Mouse (Mus musculus): ENCODE data around the gene D630003M21Rik.

The D630003M21Rik gene

GRCm38 (mm10) chr2:158236698-158237097, 7.7 kb upstream of the D630003M21Rik start:
- DNase-seq (ENCODE audit: low read depth, low spot score) = no peak

DNA sequence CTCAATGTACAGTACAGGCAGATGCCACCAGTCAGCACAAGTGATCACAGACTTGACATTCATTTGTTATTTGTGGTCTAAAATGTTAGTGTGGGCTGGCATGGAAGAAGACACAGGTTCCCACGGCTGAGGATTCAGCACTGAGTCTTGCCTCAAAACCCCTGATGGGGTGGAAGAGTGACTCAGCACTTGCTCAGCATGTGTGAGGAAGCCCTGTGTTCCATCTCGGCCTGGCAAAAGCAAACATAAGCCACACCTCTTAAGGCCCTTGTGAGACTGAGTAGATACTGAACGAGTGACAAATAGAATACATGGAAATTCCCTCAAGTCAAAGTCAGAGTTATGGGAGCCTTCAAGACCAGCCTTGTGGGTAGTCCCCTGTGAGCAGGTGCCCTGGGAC, 4.1 kb upstream of the D630003M21Rik start:
- DNase-seq (ENCODE audit: low read depth, low spot score) = no peak

- DNase-seq (ENCODE audit: low read depth, low spot score) = no peak
Observed at GRCm38 (mm10) chr2:158232414-158232813, 3.4 kb upstream of the D630003M21Rik start.

DNA sequence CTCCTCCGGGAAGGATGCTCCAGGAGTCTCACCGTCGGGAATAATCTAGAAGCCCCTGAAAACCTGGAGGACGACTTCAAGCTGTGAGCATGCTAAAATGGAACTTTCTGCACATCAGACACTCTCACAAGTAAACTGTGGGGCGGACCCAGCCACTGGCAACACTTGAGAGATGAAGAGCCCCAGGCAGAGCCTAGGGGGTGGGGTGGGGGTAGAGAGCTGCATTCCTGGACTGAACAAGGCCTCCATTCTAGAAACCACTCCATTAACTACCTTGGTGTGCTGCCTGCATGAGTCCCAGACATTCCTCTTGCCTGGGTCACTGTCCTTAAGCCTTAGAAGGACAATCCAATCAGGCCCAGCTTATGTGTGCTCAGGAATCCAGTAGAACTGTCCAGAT, 2.0 kb upstream of the D630003M21Rik start:
- no peak for DNase-seq (ENCODE audit: low read depth, low spot score)

DNA sequence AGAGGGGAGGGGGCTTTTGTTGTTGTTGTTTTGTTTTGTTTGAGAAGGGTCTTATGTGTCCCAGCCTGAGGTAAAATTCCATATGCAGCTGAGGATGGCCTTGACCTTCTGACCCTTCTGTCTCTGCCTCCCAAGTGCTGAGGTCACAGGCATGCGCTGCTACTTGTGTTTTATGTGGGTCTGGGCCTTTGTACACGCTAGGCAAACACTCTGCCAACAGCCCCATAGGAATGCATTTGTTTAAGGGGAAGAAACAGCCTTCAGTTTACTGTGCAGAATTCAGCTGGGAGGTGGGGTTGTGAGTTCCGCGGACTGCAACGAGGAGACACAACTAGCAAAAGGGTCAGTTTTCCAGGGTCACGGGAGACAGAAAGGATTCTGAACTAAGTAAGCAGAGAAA, 1.6 kb upstream of the D630003M21Rik start:
- DNase-seq (ENCODE audit: low read depth, low spot score) = no peak

DNA sequence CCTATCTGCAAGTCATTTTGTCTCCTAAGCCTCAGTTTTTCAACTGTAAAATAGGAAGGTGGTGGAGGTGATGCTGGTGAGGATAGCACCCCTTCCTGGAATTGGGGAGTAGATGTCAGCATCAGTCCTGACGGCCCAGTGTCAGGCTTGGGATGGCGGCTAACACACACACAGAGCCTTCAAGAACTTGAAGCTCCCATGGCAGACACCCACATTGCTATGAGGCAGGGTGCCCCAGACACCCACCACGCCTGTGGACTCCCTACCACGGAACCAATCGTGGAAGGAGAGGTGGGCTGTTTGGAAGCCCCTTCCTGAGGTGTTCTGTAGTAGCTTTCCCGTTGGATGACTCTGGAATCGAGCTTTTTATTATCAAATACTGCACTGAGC, 476 bp upstream of the D630003M21Rik start:
- no peak for DNase-seq (ENCODE audit: low read depth, low spot score)

DNA sequence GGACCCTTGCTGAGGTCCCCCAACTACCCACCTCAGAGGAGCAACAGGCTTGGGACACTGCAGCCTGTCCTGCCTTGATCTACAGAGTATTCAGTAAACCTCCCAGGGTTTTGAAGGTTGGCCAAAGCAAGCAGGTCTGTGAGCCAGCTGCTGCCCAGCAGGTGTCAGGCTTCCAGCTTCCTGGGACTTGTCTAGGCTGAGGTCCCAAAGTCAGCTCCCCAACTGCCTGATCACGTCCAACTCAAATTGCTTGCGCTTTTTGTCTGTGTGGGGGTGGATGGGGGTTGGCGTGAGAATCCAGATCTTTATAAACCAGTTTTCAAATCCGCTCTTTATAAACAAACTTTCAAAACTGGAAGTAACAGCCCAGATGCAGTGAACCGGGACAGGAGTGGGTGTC, 3.7 kb downstream of the D630003M21Rik start:
- DNase-seq (ENCODE audit: low read depth, low spot score) = no peak

GRCm38 (mm10) chr2:158223497-158223896, 5.5 kb downstream of the D630003M21Rik start:
- DNase-seq (ENCODE audit: low read depth, low spot score) = no peak

DNA sequence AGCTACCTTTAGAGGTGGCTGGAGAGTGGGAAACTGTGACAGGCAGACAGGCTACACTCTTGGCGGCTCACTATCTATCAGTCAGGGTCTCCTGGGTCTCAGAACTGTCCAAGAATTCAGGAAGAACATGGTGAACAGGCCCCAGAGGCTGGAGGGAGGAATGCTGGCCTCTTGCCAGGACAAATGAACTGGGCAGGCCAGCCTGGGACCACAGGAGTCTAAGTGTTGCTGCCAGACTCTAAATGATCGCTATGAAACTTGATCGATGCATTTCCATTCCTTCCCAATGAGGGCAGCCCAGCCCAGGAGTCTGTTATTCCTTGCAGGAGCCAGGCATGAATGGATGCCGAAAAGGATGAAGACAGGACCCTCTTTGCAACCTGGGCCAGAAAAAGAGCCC, 6.4 kb downstream of the D630003M21Rik start:
- DNase-seq (ENCODE audit: low read depth, low spot score) = no peak

- no peak for DNase-seq (ENCODE audit: low read depth, low spot score)
Observed at GRCm38 (mm10) chr2:158221446-158222084, 7.5 kb downstream of the D630003M21Rik start.

DNA sequence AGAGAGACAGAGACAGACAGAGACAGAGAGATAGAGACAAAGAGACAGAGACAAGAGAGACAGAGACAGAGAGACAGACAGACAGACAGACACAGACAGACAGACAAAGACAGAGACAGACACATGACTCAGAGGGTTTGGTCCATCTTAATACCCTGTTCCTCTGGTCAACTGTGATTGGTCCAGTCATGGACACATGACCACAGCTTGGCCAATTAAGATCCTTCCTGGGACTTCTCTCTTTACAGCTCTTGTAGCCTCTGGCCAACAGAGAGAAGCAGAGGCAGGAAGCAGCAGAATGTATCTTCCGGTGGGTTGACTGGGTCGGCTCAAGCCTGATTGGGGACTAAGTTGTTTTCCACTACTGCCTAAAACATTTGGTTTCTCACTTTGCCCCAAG, 9.5 kb downstream of the D630003M21Rik start:
- DNase-seq (ENCODE audit: low read depth, low spot score) = no peak

DNA sequence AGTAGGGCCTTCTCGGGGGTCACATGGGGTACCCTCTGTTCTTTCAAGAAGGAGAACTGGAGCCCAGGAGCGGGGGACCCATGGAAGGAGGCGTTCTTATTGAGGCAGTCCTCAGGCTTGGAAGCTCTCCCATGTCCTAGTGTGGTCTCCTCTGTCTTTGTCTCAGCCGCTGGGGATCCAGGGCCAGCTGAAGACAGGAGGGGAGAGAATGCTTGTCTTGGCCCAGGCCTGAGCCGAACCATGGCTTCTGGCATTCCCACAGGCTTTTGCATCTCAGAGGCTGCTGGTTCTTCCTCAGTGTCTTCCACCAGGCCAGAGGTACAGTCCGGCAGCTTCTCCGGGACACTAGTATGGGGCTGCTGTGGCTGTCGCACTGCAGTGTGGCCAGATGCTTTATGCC, 12.5 kb downstream of the D630003M21Rik start:
- DNase-seq (ENCODE audit: low read depth, low spot score) = no peak

DNA sequence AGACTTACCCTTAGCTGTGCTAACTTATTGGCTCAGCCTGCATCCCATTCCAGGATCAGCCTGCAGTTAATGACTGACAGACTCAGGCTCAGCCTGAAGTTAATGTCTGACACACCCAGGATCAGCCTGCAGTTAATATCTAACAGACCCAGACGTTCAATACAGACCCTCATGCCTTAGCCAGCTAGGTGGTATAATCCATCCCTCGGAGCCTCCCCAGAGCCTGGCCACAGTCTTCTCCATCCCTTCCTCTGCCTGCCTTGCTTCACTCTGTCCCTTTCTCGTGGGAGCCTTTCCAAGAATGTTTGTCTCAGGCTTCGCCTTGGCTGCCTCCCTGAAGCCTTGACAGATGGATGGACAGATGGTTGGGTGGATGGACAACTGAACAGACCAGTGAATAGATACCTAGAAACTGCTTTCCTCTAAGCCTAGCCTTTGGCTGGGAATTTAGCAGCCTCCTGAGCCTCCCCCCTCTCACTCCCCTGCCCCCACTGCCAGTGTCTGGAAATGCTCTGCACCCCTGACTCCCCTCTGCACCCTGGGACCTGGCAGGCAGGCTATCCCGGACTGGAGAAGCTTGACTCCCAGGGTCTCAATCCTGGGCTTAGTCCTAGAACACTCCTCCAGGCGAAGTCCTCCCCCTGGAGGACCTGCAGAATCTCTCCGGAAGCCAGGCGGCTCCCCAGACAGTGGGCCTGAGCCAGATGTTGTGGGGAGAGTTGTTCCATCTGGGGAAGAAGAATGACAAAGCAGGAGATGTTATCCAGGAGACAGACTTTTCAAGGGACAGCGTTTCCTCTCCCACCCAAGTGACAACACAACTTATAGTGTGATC, 13.5 kb downstream of the D630003M21Rik start:
- no peak for DNase-seq (ENCODE audit: low read depth, low spot score)

DNA sequence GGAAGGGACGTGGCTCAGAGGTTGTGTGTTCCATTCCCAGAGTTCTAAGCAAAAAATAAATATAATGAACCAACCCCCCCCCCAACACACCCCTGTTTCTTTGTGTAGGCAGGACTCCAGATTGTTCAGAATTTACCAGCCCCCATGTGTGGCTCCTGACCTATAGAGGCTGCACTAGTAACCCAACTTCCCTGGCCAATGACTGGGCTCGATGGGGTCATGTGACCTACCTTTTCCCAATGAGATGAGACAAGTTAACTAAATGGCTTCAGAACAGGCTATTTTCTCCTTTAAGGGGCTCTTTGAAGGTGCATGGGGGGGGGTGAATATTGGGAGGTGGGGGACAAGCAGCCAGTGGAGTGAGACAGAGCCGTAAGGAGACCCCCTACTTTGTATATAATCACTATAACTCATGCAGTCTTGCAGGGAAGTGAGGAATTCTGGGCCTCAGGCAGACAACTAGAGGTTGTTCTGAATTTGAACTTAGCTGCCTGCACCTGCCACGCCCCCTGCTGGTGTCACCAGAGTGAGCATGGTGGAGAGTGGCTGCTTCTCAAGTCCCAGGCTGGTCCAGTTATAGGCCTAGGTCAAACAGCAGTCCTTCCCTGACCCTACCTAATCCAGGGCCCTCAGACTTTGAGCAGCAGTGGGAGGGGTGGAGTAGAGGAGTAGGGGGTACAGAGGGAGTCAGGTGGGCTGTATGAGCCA, 17.1 kb downstream of the D630003M21Rik start:
- no peak for DNase-seq (ENCODE audit: low read depth, low spot score)

DNA sequence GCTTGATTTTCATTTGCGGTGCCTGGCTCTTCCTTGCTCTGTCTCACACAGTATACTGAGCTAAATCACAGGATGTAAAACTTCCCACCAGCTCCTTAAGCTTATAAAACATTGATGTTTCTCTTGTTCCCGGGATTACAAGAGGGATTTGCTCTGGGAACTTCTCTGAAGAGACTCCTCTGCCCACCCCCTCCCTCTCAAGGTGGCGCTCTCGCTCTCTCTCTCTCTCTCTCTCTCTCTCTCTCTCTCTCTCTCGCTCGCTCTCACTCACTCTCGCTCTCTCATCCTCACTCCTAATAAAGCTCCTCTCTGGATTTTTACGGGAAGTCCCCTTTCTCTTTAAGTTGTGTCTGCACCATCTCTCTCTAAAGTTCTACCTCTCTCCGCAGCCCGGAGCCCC, 18.1 kb downstream of the D630003M21Rik start:
- DNase-seq (ENCODE audit: low read depth, low spot score) = no peak

- DNase-seq (ENCODE audit: low read depth, low spot score) = no peak
Observed at GRCm38 (mm10) chr2:158210503-158210902, 18.5 kb downstream of the D630003M21Rik start.

- no peak for DNase-seq (ENCODE audit: low read depth, low spot score)
Observed at GRCm38 (mm10) chr2:158209776-158210175, 19.2 kb downstream of the D630003M21Rik start.

- DNase-seq (ENCODE audit: low read depth, low spot score) = peak; percentile 70
Observed at GRCm38 (mm10) chr2:158207848-158208247, 21.2 kb downstream of the D630003M21Rik start.

GRCm38 (mm10) chr2:158204114-158204513, 24.9 kb downstream of the D630003M21Rik start:
- DNase-seq (ENCODE audit: low read depth, low spot score) = peak; percentile 60

DNA sequence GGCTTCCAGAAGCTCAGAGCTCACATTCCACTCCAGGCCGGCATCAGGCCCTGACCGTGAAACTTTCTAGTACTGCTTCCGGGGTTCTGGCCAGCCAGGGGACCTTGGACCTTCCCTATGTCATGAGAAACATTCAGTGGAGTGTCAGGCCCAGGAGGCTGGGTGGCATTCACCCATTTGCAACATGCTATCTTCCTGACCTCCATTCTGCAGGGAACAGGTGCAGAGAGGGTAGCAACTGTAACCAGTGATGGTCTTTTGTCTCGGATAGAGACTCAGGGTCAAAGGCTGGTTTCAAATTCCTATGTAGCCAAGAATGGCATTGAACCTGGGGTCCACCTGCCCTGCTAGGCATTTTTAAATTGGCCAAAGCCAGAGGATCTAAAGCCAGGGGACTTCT, 25.3 kb downstream of the D630003M21Rik start:
- DNase-seq (ENCODE audit: low read depth, low spot score) = no peak

DNA sequence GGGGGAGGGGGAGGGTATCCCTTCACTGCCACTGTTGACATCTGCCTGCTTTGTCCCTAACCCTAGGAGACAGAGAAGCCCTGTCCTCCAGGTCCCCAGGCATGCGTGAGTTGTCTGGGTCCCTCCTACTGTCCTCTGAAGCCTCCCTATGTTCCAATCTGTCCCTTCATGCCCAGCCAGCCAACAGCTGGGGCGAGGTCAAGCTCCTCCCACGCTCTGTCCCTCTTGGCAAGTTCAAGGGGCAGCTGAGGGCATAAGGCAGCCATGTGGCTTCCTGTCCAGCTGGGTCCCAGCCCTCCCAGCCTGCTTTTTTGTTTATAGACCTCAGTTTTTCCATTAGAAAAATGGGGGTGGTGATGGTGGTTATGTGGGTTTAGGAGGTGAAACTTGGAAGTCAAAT, 29.7 kb downstream of the D630003M21Rik start:
- DNase-seq (ENCODE audit: low read depth, low spot score) = no peak

GRCm38 (mm10) chr2:158198861-158199260, 30.2 kb downstream of the D630003M21Rik start:
- DNase-seq (ENCODE audit: low read depth, low spot score) = no peak

- DNase-seq (ENCODE audit: low read depth, low spot score) = no peak
Observed at GRCm38 (mm10) chr2:158197971-158198370, 31.1 kb downstream of the D630003M21Rik start.
